Mouse (Mus musculus): ENCODE data around the gene Slc25a10.

Slc25a10 gene

GRCm38 (mm10) chr11:120485251-120485650, 6.4 kb upstream of the Slc25a10 start:
- DNase-seq = no peak

GRCm38 (mm10) chr11:120488516-120488915, 3.1 kb upstream of the Slc25a10 start:
- no peak for DNase-seq

- peak; percentile 75 for DNase-seq
Observed at GRCm38 (mm10) chr11:120489054-120489761, 2.4 kb upstream of the Slc25a10 start.

- no peak for DNase-seq
Observed at GRCm38 (mm10) chr11:120490291-120491046, 1.2 kb upstream of the Slc25a10 start.

- DNase-seq = peak; percentile 48
Observed at GRCm38 (mm10) chr11:120492024-120492877, 611 bp downstream of the Slc25a10 start.

- no peak for DNase-seq
Observed at GRCm38 (mm10) chr11:120492878-120493203, 1.2 kb downstream of the Slc25a10 start.

GRCm38 (mm10) chr11:120493351-120493750, 1.7 kb downstream of the Slc25a10 start:
- DNase-seq = no peak

GRCm38 (mm10) chr11:120493911-120494310, 2.3 kb downstream of the Slc25a10 start:
- no peak for DNase-seq

- no peak for DNase-seq
Observed at GRCm38 (mm10) chr11:120497436-120497835, 5.8 kb downstream of the Slc25a10 start.

GRCm38 (mm10) chr11:120498226-120498625, 6.6 kb downstream of the Slc25a10 start:
- DNase-seq = no peak

- no peak for DNase-seq
Observed at GRCm38 (mm10) chr11:120498891-120499290, 7.3 kb downstream of the Slc25a10 start.

- no peak for DNase-seq
Observed at GRCm38 (mm10) chr11:120499894-120500293, 8.3 kb downstream of the Slc25a10 start.

- DNase-seq = no peak
Observed at GRCm38 (mm10) chr11:120500357-120500756, 8.7 kb downstream of the Slc25a10 start.

GRCm38 (mm10) chr11:120501018-120501417, 9.4 kb downstream of the Slc25a10 start:
- DNase-seq = no peak

- no peak for DNase-seq
Observed at GRCm38 (mm10) chr11:120501701-120502100, 10.1 kb downstream of the Slc25a10 start.

GRCm38 (mm10) chr11:120505661-120506060, 14.0 kb downstream of the Slc25a10 start:
- DNase-seq = no peak

- no peak for DNase-seq
Observed at GRCm38 (mm10) chr11:120506899-120507298, 15.3 kb downstream of the Slc25a10 start.

GRCm38 (mm10) chr11:120507611-120508289, 16.1 kb downstream of the Slc25a10 start:
- DNase-seq = no peak

- no peak for DNase-seq
Observed at GRCm38 (mm10) chr11:120508290-120508870, 16.7 kb downstream of the Slc25a10 start.

GRCm38 (mm10) chr11:120509940-120510339, 18.3 kb downstream of the Slc25a10 start:
- peak; percentile 27 for DNase-seq

- DNase-seq = peak; percentile 58
Observed at GRCm38 (mm10) chr11:120510375-120511030, 18.9 kb downstream of the Slc25a10 start.

Measured in thymus, postnatal 14 days (tissue).